Mouse (Mus musculus) brain, embryonic 14.5 days (tissue): ENCODE data around the gene Gimap5.

Experiments
- CTCF ChIP-seq: fragments of 200-500 bp; IDR thresholded peaks from 2 replicates; pipeline ENCODE4 v1.5.1; 2012; ENCODE audit warnings: inconsistent platforms, mild to moderate bottlenecking, moderate library complexity, borderline replicate concordance; ENCODE audit not compliant: insufficient read depth, insufficient read length; ENCODE audit errors: extremely low read depth
- POLR2A ChIP-seq: fragments of 200-500 bp; IDR thresholded peaks from 2 replicates; pipeline ENCODE4 v1.6.1; 2012; ENCODE audit warnings: mild to moderate bottlenecking, inconsistent platforms, borderline replicate concordance; ENCODE audit not compliant: poor library complexity, insufficient read depth, insufficient read length, severe bottlenecking; ENCODE audit errors: extremely low read depth

DNA sequence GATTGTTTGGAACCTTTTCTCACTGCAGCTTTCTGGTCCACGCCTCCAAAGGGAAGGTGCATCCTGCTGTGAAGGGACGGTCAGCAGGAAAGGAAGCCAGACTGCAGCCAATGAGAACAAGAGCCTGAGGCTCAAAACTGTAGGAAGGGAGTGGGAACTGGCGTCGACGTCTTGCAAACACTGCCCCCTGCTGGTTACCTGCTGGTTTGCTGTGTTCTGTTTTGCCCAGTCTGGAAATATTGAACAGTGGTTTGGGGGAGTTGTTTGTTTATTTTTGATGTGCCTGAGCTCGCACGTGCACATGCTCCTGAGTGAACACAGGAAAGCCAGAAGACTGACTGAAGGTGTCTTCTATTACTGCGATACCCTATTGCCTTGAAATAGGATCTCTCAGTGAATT is 26.0 kb downstream of the Gimap5 start:
- peak; percentile 95 for TF ChIP-seq CTCF
- TF ChIP-seq POLR2A: no peak
